In genomic region chr17:7265291-7265690, GRCm38 (mm10) we compare ENCODE assay signal across 24 mouse cellular contexts. TPM values are rescaled to one million over a fixed set of nuclear protein-coding genes. Genes with fewer than 3 reads are reported as not detected.
DNase-seq lines count a peak whose midpoint lies in the region; ATAC-seq and TF ChIP-seq lines count a peak whose summit lies in the region.
"Had no signal": no experiment of that assay in that cellular context is flagged by ENCODE, and none has a peak within 500 bp of the region (broad histone marks: within the 10 kb centered on the region; RNA-seq: fewer than 3 reads in every experiment).

No protein-coding gene starts in this region.

- H3K9ac ChIP-seq in forebrain, embryonic 13.5 days = no peak overlapping the region
- H3K9ac ChIP-seq in forebrain, postnatal 0 days = no peak overlapping the region
- H3K9ac ChIP-seq in heart, embryonic 16.5 days (ENCODE audit: low read length) = no peak overlapping the region
- no peak overlapping the region for H3K9ac ChIP-seq in midbrain, embryonic 13.5 days (replicated peaks)
- H3K9ac ChIP-seq in neural tube, embryonic 15.5 days (replicated peaks) = no peak overlapping the region
- H3K9ac ChIP-seq: embryonic facial prominence, embryonic 13.5 days; liver, embryonic 14.5 days; lung, embryonic 15.5 days had no signal

- no peaks in the 10 kb centered on the region for H3K27me3 ChIP-seq in forebrain, embryonic 13.5 days
- H3K27me3 ChIP-seq in forebrain, postnatal 0 days (ENCODE audit: insufficient read depth, low read length) = no peaks in the 10 kb centered on the region
- no peaks in the 10 kb centered on the region for H3K27me3 ChIP-seq in heart, embryonic 16.5 days (ENCODE audit: control insufficient read depth, insufficient read depth, low read length)
- no peaks in the 10 kb centered on the region for H3K27me3 ChIP-seq in midbrain, embryonic 13.5 days
- no peaks in the 10 kb centered on the region for H3K27me3 ChIP-seq in midbrain, embryonic 10.5 days (ENCODE audit: low read depth, poor library complexity, severe bottlenecking)
- no peaks in the 10 kb centered on the region for H3K27me3 ChIP-seq in neural tube, embryonic 15.5 days (replicated peaks)
- H3K27me3 ChIP-seq: embryonic facial prominence, embryonic 13.5 days; lung, embryonic 15.5 days had no signal

- H3K4me3 ChIP-seq in forebrain, embryonic 13.5 days = no peak overlapping the region
- H3K4me3 ChIP-seq in forebrain, postnatal 0 days (ENCODE audit: low read depth, low read length) = no peak overlapping the region
- H3K4me3 ChIP-seq in heart, embryonic 16.5 days (ENCODE audit: low read length) = no peak overlapping the region
- no peak overlapping the region for H3K4me3 ChIP-seq in midbrain, embryonic 13.5 days (replicated peaks)
- H3K4me3 ChIP-seq in midbrain, embryonic 10.5 days = no peak overlapping the region
- no peak overlapping the region for H3K4me3 ChIP-seq in neural tube, embryonic 15.5 days (replicated peaks)
- H3K4me3 ChIP-seq: embryonic facial prominence, embryonic 13.5 days; lung, embryonic 15.5 days had no signal

- no peak overlapping the region for H3K4me2 ChIP-seq in forebrain, embryonic 13.5 days
- no peak overlapping the region for H3K4me2 ChIP-seq in forebrain, postnatal 0 days (ENCODE audit: low read depth)
- H3K4me2 ChIP-seq in heart, embryonic 16.5 days (ENCODE audit: low read depth, low read length) = no peak overlapping the region
- no peak overlapping the region for H3K4me2 ChIP-seq in midbrain, embryonic 13.5 days (replicated peaks)
- no peak overlapping the region for H3K4me2 ChIP-seq in neural tube, embryonic 15.5 days
- H3K4me2 ChIP-seq: embryonic facial prominence, embryonic 13.5 days; lung, embryonic 15.5 days; midbrain, embryonic 11.5 days had no signal

- no peak for ATAC-seq in forebrain, embryonic 13.5 days
- ATAC-seq in forebrain, postnatal 0 days = no peak
- ATAC-seq in heart, embryonic 16.5 days (replicated peaks; ENCODE audit: extremely low read depth, insufficient read depth, low FRiP score) = no peak
- no peak for ATAC-seq in midbrain, embryonic 13.5 days
- no peak for ATAC-seq in neural tube, embryonic 15.5 days (ENCODE audit: low FRiP score)
- ATAC-seq: intestine, postnatal 0 days had no signal

- H3K9me3 ChIP-seq in forebrain, embryonic 13.5 days (replicated peaks) = no peaks in the 10 kb centered on the region
- H3K9me3 ChIP-seq in forebrain, postnatal 0 days (ENCODE audit: low read length) = no peaks in the 10 kb centered on the region
- H3K9me3 ChIP-seq in heart, embryonic 16.5 days (replicated peaks; ENCODE audit: control insufficient read depth, low read length) = no peaks in the 10 kb centered on the region
- H3K9me3 ChIP-seq in midbrain, embryonic 13.5 days = no peaks in the 10 kb centered on the region
- H3K9me3 ChIP-seq in midbrain, embryonic 10.5 days (replicated peaks) = no peaks in the 10 kb centered on the region
- H3K9me3 ChIP-seq in neural tube, embryonic 15.5 days (replicated peaks) = no peaks in the 10 kb centered on the region
- H3K9me3 ChIP-seq: embryonic facial prominence, embryonic 13.5 days; lung, embryonic 15.5 days had no signal

- H3K27ac ChIP-seq in forebrain, embryonic 13.5 days = peak overlapping the region; percentile 1; the same call in 1 of the 2 replicates
- no peak overlapping the region for H3K27ac ChIP-seq in forebrain, postnatal 0 days (ENCODE audit: low read depth, low read length)
- H3K27ac ChIP-seq in heart, embryonic 16.5 days (ENCODE audit: low read length) = peak overlapping the region; percentile 23
- H3K27ac ChIP-seq in midbrain, embryonic 13.5 days = 0 out of 2 replicates have a peak overlapping the region, but pooled peaks have one; percentile 19
- no peak overlapping the region for H3K27ac ChIP-seq in midbrain, embryonic 10.5 days (replicated peaks)
- H3K27ac ChIP-seq in neural tube, embryonic 15.5 days (replicated peaks) = 0 out of 2 replicates have a peak overlapping the region, but pooled peaks have one; percentile 48
- H3K27ac ChIP-seq: embryonic facial prominence, embryonic 13.5 days; kidney, postnatal 0 days; liver, embryonic 14.5 days; lung, embryonic 15.5 days had no signal

- 93% methylated on average over 4 of the region's 4 CpGs for WGBS in forebrain, embryonic 13.5 days
- 78% methylated on average over 4 of the region's 4 CpGs for WGBS in forebrain, postnatal 0 days
- 49% methylated on average over 4 of the region's 4 CpGs for WGBS in heart, embryonic 16.5 days
- 86% methylated on average over 4 of the region's 4 CpGs for WGBS in midbrain, embryonic 13.5 days
- 92% methylated on average over 4 of the region's 4 CpGs for whole genome bisulfite sequencing in midbrain, embryonic 10.5 days
- WGBS in neural tube, embryonic 15.5 days = 89% methylated on average over 4 of the region's 4 CpGs

- DNase-seq in forebrain, postnatal 0 days = no peak
- no peak for DNase-seq in heart, adult 9 months (ENCODE audit: low spot score in 2 of 2)
- no peak for DNase-seq in midbrain, embryonic 10.5 days (ENCODE audit: low spot score)
- DNase-seq in left cerebral cortex, adult 8-10 months (ENCODE audit: low spot score in 2 of 2) = no peak
- DNase-seq: adrenal gland, postnatal 14 days; cerebellum, adult 11 months; layer of hippocampus, postnatal 36 days; lung, postnatal 4 days; right cerebral cortex, postnatal 4 days; thymus, adult 18-20 months had no signal

- peaks cover 30% of the 10 kb centered on the region for H3K4me1 ChIP-seq in forebrain, embryonic 13.5 days
- H3K4me1 ChIP-seq in forebrain, postnatal 0 days (ENCODE audit: insufficient read depth) = peaks cover 13% of the 10 kb centered on the region
- H3K4me1 ChIP-seq in heart, embryonic 16.5 days (ENCODE audit: control insufficient read depth, insufficient read depth, low read length) = peaks cover 53% of the 10 kb centered on the region
- peaks cover 24% of the 10 kb centered on the region for H3K4me1 ChIP-seq in midbrain, embryonic 13.5 days (replicated peaks)
- H3K4me1 ChIP-seq in midbrain, embryonic 10.5 days = peaks cover 65% of the 10 kb centered on the region
- peaks cover 28% of the 10 kb centered on the region for H3K4me1 ChIP-seq in neural tube, embryonic 15.5 days

- TF ChIP-seq CTCF in forebrain, postnatal 0 days (IDR thresholded peaks at IDR 0.05; ENCODE audit: low read depth) = no peak

- 0 out of 2 replicates have a peak, but pooled peaks cover 5% of the 10 kb centered on the region for H3K36me3 ChIP-seq in forebrain, embryonic 13.5 days (ENCODE audit: poor library complexity, severe bottlenecking)
- 0 out of 2 replicates have a peak, but pooled peaks cover 4% of the 10 kb centered on the region for H3K36me3 ChIP-seq in forebrain, postnatal 0 days (ENCODE audit: insufficient read depth)
- no peaks in the 10 kb centered on the region for H3K36me3 ChIP-seq in heart, embryonic 16.5 days (ENCODE audit: control insufficient read depth, insufficient read depth)
- peaks cover 9% of the 10 kb centered on the region for H3K36me3 ChIP-seq in midbrain, embryonic 13.5 days
- peaks cover 15% of the 10 kb centered on the region for H3K36me3 ChIP-seq in midbrain, embryonic 10.5 days
- no peaks in the 10 kb centered on the region for H3K36me3 ChIP-seq in neural tube, embryonic 15.5 days
- H3K36me3 ChIP-seq: G1E; lung, embryonic 15.5 days had no signal

RNA-seq across cellular contexts. Expression of gene Tcp10a, which starts 59.2 kb away (rescaled TPM):
- not detected in 2 replicates for polyA plus RNA-seq in forebrain, embryonic 13.5 days (2015; fragmentation: Nextera tagmentation; extraction: Ambion mirVana)
- total RNA-seq in forebrain, postnatal 0 days (2014; rRNA removed) = not detected in 2 replicates
- not detected in 2 replicates for polyA plus RNA-seq in forebrain, postnatal 0 days (2015; fragmentation: Nextera tagmentation; extraction: Ambion mirVana)
- not detected in 2 replicates for polyA plus RNA-seq in heart, embryonic 16.5 days (2015; fragmentation: Nextera tagmentation; extraction: Ambion mirVana)
- polyA plus RNA-seq in midbrain, embryonic 13.5 days (2015; fragmentation: Nextera tagmentation; extraction: Ambion mirVana) = not detected in 2 replicates
- not detected in 2 replicates for polyA plus RNA-seq in midbrain, embryonic 10.5 days (2016; fragmentation: Nextera tagmentation; extraction: Ambion mirVana)
- polyA plus RNA-seq in neural tube, embryonic 15.5 days (2015; fragmentation: Nextera tagmentation; extraction: Ambion mirVana) = not detected in 2 replicates
- total RNA-seq in left cerebral cortex, adult 8-10 months (2022) = under 1 TPM in 1 of 4 experiments, not detected in 3; 0.27 TPM
- total RNA-seq: adrenal gland, postnatal 14 days; granulocyte monocyte progenitor cell, adult 5-6 weeks had no signal
- polyA plus RNA-seq: embryonic facial prominence, embryonic 13.5 days; G1E; hindbrain, embryonic 11.5 days; intestine, postnatal 0 days; kidney, postnatal 0 days; limb, embryonic 14.5 days; liver, embryonic 14.5 days; midbrain, embryonic 11.5 days had no signal

Comparison
In these comparisons a context has a peak if more than half of its experiments do, and no peak if none do; other contexts are left out.
1. H3K27ac ChIP-seq: peak in forebrain, embryonic 13.5 days (single experiment), heart, embryonic 16.5 days (single experiment), midbrain, embryonic 13.5 days (single experiment) and neural tube, embryonic 15.5 days (single experiment); none in forebrain, postnatal 0 days (single experiment) and midbrain, embryonic 10.5 days (single experiment).